Mouse (Mus musculus) bone marrow, adult 2 months (tissue): Measurements from ENCODE around the gene Ube2g1. TPM values are rescaled to one million over a fixed set of nuclear protein-coding genes. Genes with fewer than 3 reads are reported as not detected.

Experiments
- H3K27ac ChIP-seq: fragments of 200-500 bp; 2 replicates; pipeline ENCODE4 v1.5.1; 2012; ENCODE audit warnings: low read depth, mild to moderate bottlenecking, control low read depth, inconsistent platforms, low read length; ENCODE audit not compliant: control insufficient read depth, poor library complexity, insufficient read depth
- H3K4me1 ChIP-seq: fragments of 200-500 bp; 2 replicates; pipeline ENCODE4 v1.6.1; 2011; ENCODE audit warnings: low read length; ENCODE audit not compliant: control insufficient read depth, insufficient read depth
- H3K4me3 ChIP-seq: fragments of 200-500 bp; replicated peaks from 2 replicates; pipeline ENCODE3; 2011; ENCODE audit warnings: mild to moderate bottlenecking, low read depth, low read length, control low read depth; ENCODE audit not compliant: control insufficient read depth
- CTCF ChIP-seq: fragments of 200-500 bp; IDR thresholded peaks from 2 replicates; pipeline ENCODE4 v1.5.1; 2011; ENCODE audit warnings: low read length, control low read depth; ENCODE audit not compliant: control insufficient read depth, insufficient read depth
- POLR2A ChIP-seq: fragments of 200-500 bp; IDR thresholded peaks from 2 replicates; pipeline ENCODE4 v1.6.1; 2011; ENCODE audit warnings: low read depth, mild to moderate bottlenecking, control low read depth, low read length, borderline replicate concordance; ENCODE audit not compliant: control insufficient read depth
- WGBS: fragments of 180-500 bp; shearing (Covaris S2); methylation state at CpG from one replicate; pipeline ENCODE4 v1.1.7; 2018; 5-methylcytosine and 5-hydroxymethylcytosine counted together
- polyA plus RNA-seq: library from polyadenylated mRNA; stranded (reverse); fragments of >200 nt; gene quantifications from 2 replicates; pipeline ENCODE4 v1.2.4, GENCODE M21; 2011; ENCODE audit warnings: low replicate concordance; ENCODE audit not compliant: missing spikeins, insufficient read depth, insufficient read length

Ube2g1 gene
- polyA plus RNA-seq, 1 experiment: 14.1 TPM

DNA sequence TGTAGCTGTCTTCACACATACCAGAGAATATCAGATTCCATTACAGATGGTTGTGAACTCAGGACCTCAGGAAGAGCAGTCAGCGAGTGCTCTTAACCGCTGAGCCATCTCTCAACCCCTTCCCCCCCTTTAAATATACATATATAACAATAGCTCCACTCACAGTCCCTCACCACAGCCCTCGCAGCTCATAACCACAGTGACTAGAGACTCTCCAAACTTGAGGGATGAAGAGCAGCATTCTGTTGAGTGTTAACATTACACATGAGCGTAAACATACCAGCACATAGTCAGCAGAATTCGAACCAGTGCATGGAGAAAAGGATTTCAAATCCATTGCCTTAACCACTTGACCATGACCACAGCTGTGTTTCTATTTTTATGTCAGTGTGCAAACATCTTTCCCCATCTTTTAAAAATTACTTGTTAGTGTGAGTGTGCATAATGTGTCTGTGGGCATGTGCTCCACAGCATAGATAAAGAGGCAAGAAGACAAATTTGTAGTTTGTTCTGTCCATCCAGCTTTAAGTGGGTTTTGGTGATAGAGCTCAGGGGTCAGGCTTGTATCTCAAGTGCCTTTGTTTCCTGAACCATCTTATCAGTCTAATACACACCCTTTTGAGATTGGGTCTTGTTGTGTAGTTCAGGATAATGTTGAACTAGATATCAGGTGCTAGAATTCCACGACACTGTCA, 64.4 kb downstream of the Ube2g1 start:
- 52% methylated on average over 6 of the region's 6 CpGs for WGBS
- Histone ChIP-seq H3K27ac (no peak overlapping the region), H3K4me3 (no peak overlapping the region), H3K4me1 (no peaks in the 10 kb centered on the region; the same call in 1 of the 2 replicates)
- TF ChIP-seq POLR2A: no peak
- no peak for TF ChIP-seq CTCF

DNA sequence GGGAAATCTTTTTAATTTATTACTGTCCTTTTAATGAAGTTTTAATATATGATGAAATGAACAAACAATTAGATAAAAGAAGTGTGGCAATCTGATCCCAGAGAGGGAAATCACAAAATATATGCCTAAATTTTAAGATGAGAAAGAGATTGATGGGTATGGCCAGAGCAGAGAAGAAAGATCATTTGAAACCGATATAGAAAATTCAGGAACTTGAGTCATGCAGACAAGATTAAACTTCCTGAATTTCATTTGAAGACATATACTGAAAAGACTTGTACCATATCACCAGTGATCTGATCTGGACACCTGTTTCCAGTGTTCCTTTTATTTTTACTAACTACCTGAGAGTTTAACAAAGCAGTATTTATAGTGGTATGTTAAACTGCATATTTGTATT, 65.4 kb downstream of the Ube2g1 start:
- Histone ChIP-seq H3K4me3 (no peak overlapping the region), H3K4me1 (no peaks in the 10 kb centered on the region; the same call in 1 of the 2 replicates), H3K27ac (no peak overlapping the region)
- TF ChIP-seq CTCF (no peak), POLR2A (no peak)
- WGBS: 4% methylated on average over 1 of the region's 1 CpGs

DNA sequence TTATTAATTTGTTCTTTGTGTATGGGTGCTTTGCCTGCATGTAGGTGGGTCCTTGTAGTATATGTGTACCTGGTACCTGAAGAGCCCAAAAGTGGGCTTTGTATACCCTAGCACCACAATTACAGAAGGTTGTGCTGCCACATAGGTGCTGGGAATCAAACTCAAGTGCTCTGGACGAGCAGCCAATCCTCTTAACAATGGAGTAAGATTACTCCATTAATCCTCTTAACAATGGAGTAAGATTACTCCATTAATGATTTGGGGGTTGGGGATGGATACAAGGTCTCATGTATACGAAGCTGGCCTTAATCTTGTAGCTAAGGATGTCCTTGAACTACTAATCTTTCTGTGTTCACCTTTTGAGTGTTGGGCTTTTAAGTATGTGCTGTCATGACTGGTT, 68.2 kb downstream of the Ube2g1 start:
- H3K27ac ChIP-seq: no peak overlapping the region
- 90% methylated on average over 2 of the region's 2 CpGs for WGBS
- H3K4me1 ChIP-seq: no peaks in the 10 kb centered on the region; the same call in 1 of the 2 replicates
- H3K4me3 ChIP-seq: no peak overlapping the region
- TF ChIP-seq POLR2A: no peak
- TF ChIP-seq CTCF: no peak

DNA sequence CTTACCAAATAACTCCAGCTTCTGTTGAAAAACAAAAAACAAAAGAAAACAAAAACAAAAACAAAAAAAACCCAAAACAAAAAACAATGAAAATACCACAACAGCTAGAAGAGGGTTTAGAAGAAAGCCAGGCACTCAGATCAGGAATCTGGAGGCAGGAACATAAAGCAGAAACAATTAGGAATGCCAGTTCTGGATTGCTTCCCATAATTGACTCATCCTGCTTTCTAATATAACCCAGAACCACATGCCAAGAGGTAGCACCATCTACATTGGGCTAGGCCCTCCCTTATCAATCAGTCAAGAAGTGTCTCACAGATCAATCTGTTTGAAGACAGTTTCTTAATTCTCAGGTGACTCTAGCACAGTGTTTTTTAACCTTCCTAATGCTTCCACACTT, 73.6 kb downstream of the Ube2g1 start:
- Histone ChIP-seq H3K4me1 (no peaks in the 10 kb centered on the region), H3K27ac (no peak overlapping the region), H3K4me3 (no peak overlapping the region)
- TF ChIP-seq POLR2A (no peak), CTCF (no peak)

DNA sequence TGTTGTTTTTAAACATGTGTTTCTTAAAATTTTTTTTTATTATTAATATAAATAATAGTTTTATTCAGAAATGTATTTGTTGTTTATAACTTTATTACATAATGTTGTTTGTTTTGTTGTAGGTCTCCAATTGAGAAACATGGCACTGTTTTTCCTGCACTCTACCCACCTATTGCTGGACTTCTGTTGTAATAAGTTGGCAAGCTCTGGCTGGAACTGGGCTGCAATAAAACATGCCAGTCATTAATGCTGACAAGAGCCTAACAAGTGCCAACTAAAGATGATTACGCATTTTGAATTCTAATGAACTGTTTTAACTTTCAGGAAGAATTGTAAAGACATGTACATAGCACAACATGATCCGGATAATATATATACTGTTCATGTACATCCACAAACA, 76.3 kb downstream of the Ube2g1 start:
- Histone ChIP-seq H3K27ac (no peak overlapping the region), H3K4me3 (no peak overlapping the region), H3K4me1 (no peaks in the 10 kb centered on the region)
- 91% methylated on average over 2 of the region's 2 CpGs for WGBS
- TF ChIP-seq CTCF: no peak
- no peak for TF ChIP-seq POLR2A

DNA sequence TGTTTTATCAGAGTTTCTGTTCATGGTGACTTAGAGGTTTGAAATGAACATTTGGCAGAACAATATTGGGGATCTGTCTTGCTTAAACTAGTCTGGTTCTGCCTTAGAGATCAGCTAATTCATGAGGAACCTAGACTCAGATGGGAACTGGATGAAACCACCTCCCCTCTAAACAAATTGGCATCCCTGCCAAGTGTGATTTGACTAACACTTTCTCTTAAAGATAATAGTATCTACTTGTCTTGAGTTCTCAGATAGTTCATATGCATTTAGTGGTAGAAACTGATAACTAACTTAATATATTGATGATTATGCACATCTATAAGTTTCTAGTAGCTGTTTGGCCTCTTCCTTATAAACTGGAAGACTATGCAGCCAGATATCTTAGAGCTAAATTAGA, 79.6 kb downstream of the Ube2g1 start:
- Histone ChIP-seq H3K27ac (no peak overlapping the region), H3K4me1 (peaks cover 4% of the 10 kb centered on the region; the same call in 1 of the 2 replicates), H3K4me3 (no peak overlapping the region)
- TF ChIP-seq CTCF (no peak), POLR2A (no peak)

DNA sequence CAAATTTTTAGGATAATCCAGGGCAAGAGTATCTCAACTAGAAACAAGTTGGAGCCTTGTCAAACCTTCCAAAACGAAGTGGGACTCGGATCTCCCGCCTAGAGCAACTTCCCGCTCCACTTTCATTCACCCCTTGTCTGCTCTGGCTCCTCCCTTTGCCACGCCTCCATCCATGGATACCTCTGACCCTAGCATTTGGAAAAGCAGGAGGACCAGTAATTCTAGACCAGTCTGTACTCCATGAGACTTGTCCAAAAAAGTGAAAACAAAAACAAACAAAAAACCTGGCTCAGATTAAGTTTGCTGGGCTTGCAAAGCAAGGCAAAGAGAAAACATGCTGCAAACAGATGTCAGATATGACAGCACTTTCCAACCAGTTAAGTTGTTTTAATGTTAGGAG, 81.2 kb downstream of the Ube2g1 start:
- no peak overlapping the region for H3K4me3 ChIP-seq
- no peak overlapping the region for H3K27ac ChIP-seq
- 75% methylated on average over 5 of the region's 5 CpGs for WGBS
- TF ChIP-seq POLR2A: no peak
- no peak for TF ChIP-seq CTCF
- peaks cover 5% of the 10 kb centered on the region; the same call in 1 of the 2 replicates for H3K4me1 ChIP-seq

DNA sequence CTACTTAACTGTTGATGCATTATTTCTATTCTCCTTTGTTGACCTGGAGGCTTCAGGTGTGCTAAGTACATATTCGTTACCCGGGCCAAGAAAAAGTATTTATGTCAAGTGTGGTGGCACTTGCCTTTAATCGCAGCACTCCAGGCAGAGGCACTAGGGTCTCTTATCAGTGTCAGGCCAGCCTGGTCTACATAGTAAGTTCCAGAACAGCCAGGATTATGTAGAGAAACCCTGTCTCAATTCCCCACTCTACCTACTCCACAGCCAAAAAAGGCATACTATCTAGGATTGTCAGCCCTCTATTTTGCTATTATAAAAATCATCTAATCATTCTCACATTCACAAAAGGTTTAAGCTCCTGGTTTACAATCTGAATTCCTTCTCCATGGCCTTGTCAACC, 82.0 kb downstream of the Ube2g1 start:
- WGBS: 57% methylated on average over 3 of the region's 3 CpGs
- Histone ChIP-seq H3K4me3 (no peak overlapping the region), H3K27ac (no peak overlapping the region), H3K4me1 (peaks cover 7% of the 10 kb centered on the region; the same call in 1 of the 2 replicates)
- no peak for TF ChIP-seq CTCF
- no peak for TF ChIP-seq POLR2A
